Comparison of ENCODE assay signal across 22 mouse cellular contexts in genomic region chr14:61896879-61897278, GRCm38 (mm10).
A peak's percentile ranks its signal among the peaks of the same experiment; 100 is the strongest.
DNase-seq lines count a peak whose midpoint lies in the region; ATAC-seq and TF ChIP-seq lines count a peak whose summit lies in the region.
"Had no signal": no experiment of that assay in that cellular context is flagged by ENCODE, and none has a peak within 500 bp of the region (broad histone marks: within the 10 kb centered on the region; RNA-seq: fewer than 3 reads in every experiment).

No protein-coding gene starts in this region.

- no peak overlapping the region for H3K4me2 ChIP-seq in lung, postnatal 0 days (replicated peaks; ENCODE audit: low read depth, low read length)

- no peak overlapping the region for H3K4me3 ChIP-seq in lung, postnatal 0 days (ENCODE audit: low read depth, low read length)
- H3K4me3 ChIP-seq in lung, adult 2 months (replicated peaks; ENCODE audit: extremely low read depth, low read depth, low read length) = no peak overlapping the region

- 0 out of 2 replicates have a peak, but pooled peaks have one; percentile 10 for TF ChIP-seq CTCF in lung, postnatal 0 days (IDR thresholded peaks at IDR 0.05)
- no peak for TF ChIP-seq CTCF in lung, adult 2 months (IDR thresholded peaks at IDR 0.05; ENCODE audit: insufficient read depth, low read length)

- no peak for TF ChIP-seq EP300 in lung, postnatal 0 days (IDR thresholded peaks at IDR 0.05)

- intact Hi-C loops in heart, postnatal 10 days (cut with DNase I) = no loop called here

- no peaks in the 10 kb centered on the region for H3K36me3 ChIP-seq in lung, postnatal 0 days (ENCODE audit: insufficient read depth, low read length)
- H3K36me3 ChIP-seq: G1E had no signal

- no peak overlapping the region for H3K9ac ChIP-seq in lung, postnatal 0 days (replicated peaks; ENCODE audit: low read depth)

- H3K4me1 ChIP-seq in lung, postnatal 0 days (ENCODE audit: insufficient read depth, low read depth, low read length) = no peaks in the 10 kb centered on the region
- 0 out of 2 replicates have a peak, but pooled peaks cover 2% of the 10 kb centered on the region for H3K4me1 ChIP-seq in lung, adult 2 months (ENCODE audit: control insufficient read depth, insufficient read depth, low read length)

- WGBS in lung, postnatal 0 days = 50% methylated on average over 5 of the region's 5 CpGs
- WGBS in lung, adult 2 months = 66% methylated on average over 5 of the region's 5 CpGs

- H3K27ac ChIP-seq in lung, postnatal 0 days (ENCODE audit: low read length) = no peak overlapping the region

- DNase-seq in heart, adult 11 months = peak; percentile 81
- no peak for DNase-seq in heart, postnatal 10 days
- peak; percentile 72 for DNase-seq in lung, postnatal 0 days (ENCODE audit: low spot score)
- DNase-seq in lung, postnatal 4 days = no peak
- peak; percentile 8 for DNase-seq in lung, postnatal 25 days (ENCODE audit: low spot score)
- no peak for DNase-seq in lung, postnatal 10 days
- DNase-seq in lung, postnatal 36 days = peak; percentile 7
- no peak for DNase-seq in lung, adult 2 months
- DNase-seq: adrenal gland, adult 2 months; adrenal gland, adult 8-10 months; adrenal gland, postnatal 10 days; adrenal gland, postnatal 14 days; adrenal gland, postnatal 25 days; adrenal gland, postnatal 36 days; B cell, adult 2 months; cerebellum, adult 11 months; cerebellum, adult 11-12 months had no signal

- H3K27me3 ChIP-seq in lung, postnatal 0 days (replicated peaks; ENCODE audit: insufficient read depth, low read length) = no peaks in the 10 kb centered on the region
- H3K27me3 ChIP-seq: CH12.LX, Patski had no signal

- TF ChIP-seq POLR2A in lung, adult 2 months (IDR thresholded peaks at IDR 0.05; ENCODE audit: borderline replicate concordance, extremely low read depth, low read depth, low read length) = no peak

- no peaks in the 10 kb centered on the region; the same call in 1 of the 2 replicates for H3K9me3 ChIP-seq in lung, postnatal 0 days (ENCODE audit: low read length)
- H3K9me3 ChIP-seq: G1E had no signal

- peak; percentile 77 for ATAC-seq in lung, postnatal 0 days
- ATAC-seq: activated CD4-positive, CD25-positive, alpha-beta regulatory T cell, adult 4 months; CD4-positive, CD25-positive, alpha-beta regulatory T cell, adult 4 months; Patski had no signal

Comparison
In these comparisons a context has a peak if more than half of its experiments do, and no peak if none do; other contexts are left out.
1. DNase-seq: peak in heart, adult 11 months (single experiment), lung, postnatal 0 days (single experiment), lung, postnatal 25 days (single experiment) and lung, postnatal 36 days (single experiment); none in heart, postnatal 10 days (0 of 2), lung, postnatal 4 days (0 of 2), lung, postnatal 10 days (single experiment) and lung, adult 2 months (single experiment).